Mouse (Mus musculus) Patski (cell line): ENCODE data around the gene Elobl. TPM values are rescaled to one million over a fixed set of nuclear protein-coding genes. Genes with fewer than 3 reads are reported as not detected.
A peak's percentile ranks its signal among the peaks of the same experiment; 100 is the strongest.

Experiments
- ATAC-seq: fragments of 100-300 bp; one replicate; pipeline ENCODE4 v1.8.0; 2021
- CTCF ChIA-PET: fragments of 350-600 bp; sonication (Branson Sonifier 250); formaldehyde crosslinking; loops from one replicate; lab custom pipeline; 2022; ENCODE audit warnings: inconsistent platforms; lab: Charles Lee
- POLR2A ChIA-PET: fragments of 350-600 bp; sonication (Branson Sonifier 250); formaldehyde crosslinking; loops from one replicate; lab custom pipeline; 2022; ENCODE audit warnings: antibody characterized with exemption, inconsistent platforms; lab: Charles Lee
- DNase-seq: peaks from one replicate; pipeline ENCODE4 v3.0.0-alpha.2; 2011; ENCODE audit warnings: low read depth, low spot score
- H3K27me3 ChIP-seq: fragments of 371-371 bp; one replicate; pipeline ENCODE4 v1.5.1; 2021
- CTCF ChIP-seq: fragments of 100-300 bp; IDR thresholded peaks from one replicate; pipeline ENCODE4 v1.5.1; 2021
- in situ Hi-C: fragments of 300-500 bp; cut with MboI; formaldehyde crosslinking; loops from 3 replicates; pipeline ENCODE4 v1.11.1; 2018; ENCODE audit warnings: low pct_unique_long_range_greater_than_20kb, mixed read lengths
- polyA plus RNA-seq: library from polyadenylated mRNA; unstranded; gene quantifications from one replicate; pipeline ENCODE4 v1.2.3, GENCODE M21; 2021

Gene Elobl
- polyA plus RNA-seq, 1 experiment from 2014 or later, result 1.4 TPM

DNA sequence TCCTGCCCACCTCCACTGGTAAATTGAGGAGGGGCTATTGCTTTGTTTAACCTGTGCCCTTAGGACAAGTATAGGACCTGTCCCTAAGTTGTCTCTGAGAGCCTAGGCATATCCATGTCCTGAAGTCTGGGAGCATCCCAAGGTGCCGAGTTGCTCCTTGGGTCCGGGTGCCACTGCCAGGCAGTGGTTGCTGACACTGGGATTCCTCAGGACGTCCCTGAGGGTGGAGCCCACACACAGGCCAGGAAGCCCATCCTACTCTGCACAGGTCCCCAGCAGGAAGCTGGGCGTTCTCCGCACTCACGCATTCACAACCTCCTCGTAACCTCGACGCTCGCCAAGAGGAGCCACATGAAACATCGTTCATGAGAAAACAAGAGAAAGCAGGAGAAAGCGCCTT, 25.2 kb downstream of the Elobl start:
- ATAC-seq, result no peak
- CTCF ChIA-PET, result no interaction called here
- H3K27me3 ChIP-seq, result no peaks in the 10 kb centered on the region
- TF ChIP-seq CTCF, result no peak
- POLR2A ChIA-PET, result no interaction called here
- in situ Hi-C loops, result no loop called here
- no peak for DNase-seq

- no peak for ATAC-seq
- CTCF ChIA-PET, result interaction anchor here (0.9 to 1.0 kb wide), 2 partner anchors 15 to 19 kb away, joined by 3 read pairs; no protein-coding TSS in a partner anchor
- no peak for TF ChIP-seq CTCF
- in situ Hi-C loops, result no loop called here
- DNase-seq, result no peak
- POLR2A ChIA-PET, result interaction anchor here (0.9 kb wide), 1 partner anchor 8 kb away, joined by 3 read pairs; no protein-coding TSS in a partner anchor
- no peaks in the 10 kb centered on the region for H3K27me3 ChIP-seq
These were observed 27.1 kb downstream of the Elobl start for GRCm38 (mm10) chr11:88939634-88940033.

- no peak for ATAC-seq
- CTCF ChIA-PET, result interaction anchor here (0.9 to 1.0 kb wide), 2 partner anchors 16 to 19 kb away, joined by 3 read pairs; no protein-coding TSS in a partner anchor
- peak; percentile 56 for TF ChIP-seq CTCF
These were observed 28.0 kb downstream of the Elobl start for GRCm38 (mm10) chr11:88938770-88939169.

GRCm38 (mm10) chr11:88937886-88938285, 28.8 kb downstream of the Elobl start:
- ATAC-seq, result peak; percentile 67
- H3K27me3 ChIP-seq, result no peaks in the 10 kb centered on the region
- POLR2A ChIA-PET, result no interaction called here
- CTCF ChIA-PET, result interaction anchor here (1.2 kb wide), 1 partner anchor 11 kb away, joined by 3 read pairs; no protein-coding TSS in a partner anchor
- DNase-seq, result no peak
- no peak for TF ChIP-seq CTCF
- in situ Hi-C loops, result no loop called here

More at GRCm38 (mm10) chr11:88938770-88939169, 28.0 kb downstream of the Elobl start:
- POLR2A ChIA-PET, result interaction anchor here (0.9 kb wide), 1 partner anchor 9 kb away, joined by 3 read pairs; no protein-coding TSS in a partner anchor
- in situ Hi-C loops, result no loop called here
- DNase-seq, result no peak
- H3K27me3 ChIP-seq, result no peaks in the 10 kb centered on the region

GRCm38 (mm10) chr11:88934089-88935000, 32.4 kb downstream of the Elobl start:
- POLR2A ChIA-PET, result no interaction called here
- no peak for TF ChIP-seq CTCF
- in situ Hi-C loops, result no loop called here
- DNase-seq (no peak), ATAC-seq (no peak)
- no peaks in the 10 kb centered on the region for H3K27me3 ChIP-seq
- CTCF ChIA-PET, result interaction anchor here (0.8 to 1.3 kb wide), 2 partner anchors 26 to 42 kb away, joined by 4 to 5 read pairs; no protein-coding TSS in a partner anchor

GRCm38 (mm10) chr11:88933030-88933429, 33.7 kb downstream of the Elobl start:
- CTCF ChIA-PET, result no interaction called here
- no peak for ATAC-seq
- no peak for DNase-seq
- no peaks in the 10 kb centered on the region for H3K27me3 ChIP-seq
- TF ChIP-seq CTCF, result no peak
- POLR2A ChIA-PET, result no interaction called here
- in situ Hi-C loops, result no loop called here

DNA sequence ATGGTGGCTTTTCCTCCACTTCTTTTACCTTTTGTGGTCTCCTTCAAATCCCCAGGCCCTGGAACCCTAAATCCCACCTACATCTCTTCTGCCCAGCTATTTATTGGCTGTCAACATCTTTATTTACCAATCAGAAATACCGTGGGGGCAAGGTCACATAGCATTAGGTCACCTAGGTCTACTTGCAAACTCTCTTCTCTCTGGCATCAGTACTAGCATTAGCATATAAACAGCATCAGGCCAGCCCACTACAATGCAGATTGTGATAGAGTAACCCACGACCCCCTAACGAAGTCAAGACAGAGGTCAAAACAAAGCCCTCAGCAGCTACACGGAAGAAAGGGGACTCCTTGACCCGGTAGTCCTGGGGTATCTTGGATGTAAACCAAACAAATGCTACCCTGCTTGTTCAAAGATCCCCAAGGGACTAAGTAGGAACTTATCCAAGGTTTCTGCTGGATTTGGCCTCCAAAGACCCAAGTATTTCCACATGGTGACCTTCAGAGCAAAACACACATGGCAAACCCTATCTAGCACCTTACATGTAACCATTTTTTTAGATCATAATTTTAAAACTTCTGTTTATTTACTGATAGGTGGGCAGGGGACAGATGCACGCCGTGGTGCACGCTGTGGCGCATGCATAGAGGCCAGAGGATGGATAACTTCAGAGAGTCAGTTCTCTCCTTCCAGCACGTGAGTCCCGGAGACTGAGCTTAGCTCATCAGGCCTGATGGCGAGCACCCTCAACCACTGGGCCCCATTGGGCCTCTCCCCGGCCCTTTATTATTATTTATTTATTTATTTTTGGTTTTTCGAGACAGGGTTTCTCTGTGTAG, 34.8 kb downstream of the Elobl start:
- TF ChIP-seq CTCF, result no peak
- H3K27me3 ChIP-seq, result no peaks in the 10 kb centered on the region
- DNase-seq (no peak), ATAC-seq (no peak)
- POLR2A ChIA-PET, result no interaction called here
- in situ Hi-C loops, result no loop called here
- CTCF ChIA-PET, result no interaction called here

GRCm38 (mm10) chr11:88926566-88926965, 40.2 kb downstream of the Elobl start:
- DNase-seq (no peak), ATAC-seq (no peak)
- CTCF ChIA-PET, result no interaction called here
- TF ChIP-seq CTCF, result no peak
- in situ Hi-C loops, result no loop called here
- no peaks in the 10 kb centered on the region for H3K27me3 ChIP-seq
- POLR2A ChIA-PET, result interaction anchor here (0.6 to 1.0 kb wide), 2 partner anchors 16 to 26 kb away, joined by 3 to 9 read pairs; no protein-coding TSS in a partner anchor

Other genes with a start within 250 kb of the Elobl start
- gene Msi2, start 248.4 kb downstream of the Elobl start, polyA plus RNA-seq, result 72.3 TPM
- gene Akap1, start 102.3 kb downstream of the Elobl start, polyA plus RNA-seq, result 43.3 TPM
- 202 TPM for gene Scpep1, start 11.5 kb downstream of the Elobl start, polyA plus RNA-seq
- gene Coil, start 3.3 kb upstream of the Elobl start, polyA plus RNA-seq, result 9.7 TPM
- gene Trim25, start 32.4 kb upstream of the Elobl start, polyA plus RNA-seq, result 12.9 TPM
- 7.1 TPM for gene Dgke, start 99.9 kb upstream of the Elobl start, polyA plus RNA-seq
- not detected for gene Gm525, start 106.9 kb upstream of the Elobl start, polyA plus RNA-seq